Mouse (Mus musculus): ENCODE data around the gene Crybg3. TPM values are rescaled to one million over a fixed set of nuclear protein-coding genes. Genes with fewer than 3 reads are reported as not detected.
A peak's percentile ranks its signal among the peaks of the same experiment; 100 is the strongest.

Crybg3 gene
- total RNA-seq, 2 experiments from 2014 or later, result 12.5 to 19.5 TPM

GRCm38 (mm10) chr16:59583515-59583914 lies 17.3 kb downstream of the Crybg3 start:
- peak; percentile 21 to 26 for DNase-seq

GRCm38 (mm10) chr16:59579237-59579636 lies 21.5 kb downstream of the Crybg3 start:
- no peak for DNase-seq

DNA sequence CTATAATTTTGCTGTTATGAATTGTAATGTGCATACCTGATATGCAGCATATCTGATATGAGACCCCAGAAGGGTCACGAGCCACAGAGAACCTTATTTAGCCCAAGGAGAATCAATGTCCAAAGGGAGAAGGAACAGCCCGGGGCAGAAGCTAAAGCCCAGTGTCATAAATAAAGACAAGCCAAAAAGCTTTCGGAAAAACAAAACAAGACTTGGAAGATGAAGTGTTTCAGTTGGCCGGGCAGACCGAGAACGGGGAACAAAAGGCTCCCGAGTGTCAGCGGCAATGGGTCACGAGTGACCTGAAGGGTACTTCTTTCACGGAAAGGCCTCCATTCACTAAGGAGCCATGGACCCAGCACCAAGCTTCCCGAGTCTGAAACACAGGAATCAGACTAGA lies 26.8 kb downstream of the Crybg3 start:
- DNase-seq, result no peak

GRCm38 (mm10) chr16:59572685-59573084 lies 28.1 kb downstream of the Crybg3 start:
- no peak for DNase-seq

DNA sequence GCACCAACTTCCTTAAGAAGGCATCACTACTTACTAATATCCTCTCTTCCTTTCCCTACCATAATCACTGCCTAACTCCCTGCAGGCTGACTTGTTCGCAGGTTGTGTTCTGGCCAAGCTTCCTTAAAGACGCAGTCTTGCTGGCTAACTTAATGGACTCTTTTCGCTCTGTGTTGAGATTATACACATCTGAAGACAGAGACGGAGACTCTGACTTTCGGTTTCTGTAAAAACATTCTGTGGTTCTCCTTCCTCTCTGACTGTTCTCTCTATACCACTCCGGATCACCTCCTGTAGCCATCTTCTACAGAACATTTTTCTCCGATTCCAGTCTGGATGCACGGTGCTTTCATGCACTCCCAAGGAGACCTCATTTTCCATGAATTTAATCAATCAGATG lies 30.0 kb downstream of the Crybg3 start:
- no peak for DNase-seq

DNA sequence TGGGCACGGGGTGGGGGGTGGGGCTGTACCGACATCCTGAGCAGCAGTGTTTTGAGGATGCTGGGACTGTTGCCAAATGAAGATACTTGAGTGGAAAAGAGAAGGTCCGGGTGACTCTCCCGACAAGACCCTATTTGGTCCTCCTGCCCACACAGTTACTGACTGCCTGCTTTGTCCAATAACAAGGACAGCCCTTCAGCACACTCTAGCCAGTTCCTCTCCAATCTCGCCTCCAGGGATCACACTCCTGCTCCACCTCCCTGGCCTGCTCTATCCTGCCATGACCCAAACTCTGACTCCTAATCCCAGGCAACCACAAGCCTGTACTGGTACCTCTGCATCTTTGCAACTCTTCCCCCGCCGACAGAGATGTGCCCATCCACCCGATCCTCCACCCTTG lies 30.9 kb downstream of the Crybg3 start:
- DNase-seq, result no peak

- no peak for DNase-seq
Observed at GRCm38 (mm10) chr16:59567721-59568381, 32.9 kb downstream of the Crybg3 start.

DNA sequence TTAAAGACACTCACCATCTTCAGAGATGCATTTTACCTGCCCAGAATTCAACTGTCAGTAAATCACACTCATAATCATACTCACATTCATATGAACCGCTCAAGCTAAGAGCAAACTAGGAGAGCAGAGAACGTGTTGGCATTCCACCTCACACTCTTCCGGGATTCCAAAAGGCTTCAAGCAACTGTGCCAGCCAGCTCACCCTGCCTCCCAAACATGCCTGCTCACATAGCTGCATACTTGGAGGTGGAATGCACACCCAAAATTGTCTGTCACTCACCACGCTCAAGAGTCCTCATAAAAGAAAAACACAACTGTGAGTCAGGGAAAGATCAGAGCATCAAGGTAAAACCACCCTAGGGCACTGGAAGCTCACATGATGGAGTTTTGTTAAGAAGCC lies 34.3 kb downstream of the Crybg3 start:
- no peak for DNase-seq

DNA sequence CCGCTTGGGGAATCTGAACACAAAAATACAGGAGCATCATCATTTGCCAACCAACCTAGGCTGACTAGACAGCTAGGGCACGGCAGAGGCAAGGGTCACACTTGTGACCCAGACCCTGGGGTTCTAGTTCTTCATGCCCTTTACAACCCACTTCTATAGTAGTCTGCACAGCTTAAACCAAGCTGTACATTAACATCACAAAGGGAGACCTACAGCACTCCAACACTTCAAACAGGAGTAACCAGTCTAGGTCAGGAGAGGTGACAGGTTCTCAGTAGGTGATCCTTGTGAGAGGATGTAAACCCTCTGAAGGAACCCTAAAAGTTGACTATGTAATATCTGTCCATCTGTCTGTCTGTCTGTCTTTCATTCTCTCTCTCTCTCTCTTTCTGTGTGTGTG lies 35.1 kb downstream of the Crybg3 start:
- DNase-seq, result no peak

- no peak for DNase-seq
Observed at GRCm38 (mm10) chr16:59564025-59564424, 36.8 kb downstream of the Crybg3 start.

- DNase-seq, result peak in 1 of 2 experiments; percentile 31
Observed at GRCm38 (mm10) chr16:59559300-59560200, 41.2 kb downstream of the Crybg3 start.

DNA sequence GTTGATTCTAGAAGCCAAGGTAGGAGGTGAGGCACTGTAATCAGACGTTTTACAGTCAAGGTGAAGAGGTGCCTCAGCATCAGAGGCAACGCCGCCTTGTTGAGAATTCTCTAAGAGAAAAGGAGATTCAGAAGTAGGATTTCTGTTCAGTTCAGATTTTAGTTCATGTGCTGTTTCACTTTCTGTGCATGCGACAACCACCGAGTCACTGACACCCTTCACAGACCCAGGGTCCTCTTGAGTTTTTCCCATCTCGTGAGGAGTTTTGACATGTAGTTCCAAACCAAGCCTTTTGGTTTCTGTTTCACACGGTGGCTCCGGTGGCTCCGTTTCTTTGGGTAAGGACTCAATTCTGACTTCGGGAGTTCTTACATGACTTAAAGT lies 41.9 kb downstream of the Crybg3 start:
- DNase-seq, result no peak

DNA sequence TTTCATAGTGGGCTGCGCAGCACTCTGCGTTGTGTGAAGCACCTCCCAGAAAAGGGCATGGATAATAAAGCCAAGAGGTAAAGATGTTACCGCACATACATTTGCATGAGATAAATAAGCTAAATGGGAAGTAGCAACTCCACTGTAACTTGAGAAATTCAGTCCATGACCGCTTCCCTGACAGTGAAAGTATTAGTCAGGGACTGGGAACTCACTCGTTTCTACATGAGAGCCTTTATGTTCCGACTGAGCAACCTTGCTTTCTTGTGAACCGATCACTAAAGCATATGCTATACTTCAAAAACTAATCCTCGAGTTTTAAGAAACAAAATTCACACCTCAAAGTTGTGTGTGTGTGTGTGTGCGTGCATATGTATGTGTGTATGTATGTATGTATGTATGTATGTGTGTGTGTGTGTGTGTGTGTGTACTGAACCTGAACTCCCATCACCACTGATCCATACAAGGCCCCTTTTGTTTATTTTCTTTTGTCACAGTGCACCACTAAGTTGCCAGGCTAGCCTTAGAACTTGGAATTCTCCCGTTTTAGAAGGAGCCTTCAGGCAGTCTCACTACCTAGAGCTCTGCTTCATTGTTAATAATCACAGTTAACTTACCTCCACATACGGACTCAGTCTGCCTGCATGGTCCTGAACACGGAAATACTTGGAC lies 47.2 kb downstream of the Crybg3 start:
- no peak for DNase-seq

- no peak for DNase-seq
Observed at GRCm38 (mm10) chr16:59551507-59551906, 49.3 kb downstream of the Crybg3 start.

- no peak for DNase-seq
Observed at GRCm38 (mm10) chr16:59549631-59550030, 51.1 kb downstream of the Crybg3 start.

GRCm38 (mm10) chr16:59548582-59548947 lies 52.2 kb downstream of the Crybg3 start:
- no peak for DNase-seq

GRCm38 (mm10) chr16:59547887-59548581 lies 52.7 kb downstream of the Crybg3 start:
- peak; percentile 72 to 78 for DNase-seq

GRCm38 (mm10) chr16:59547466-59547865 lies 53.3 kb downstream of the Crybg3 start:
- DNase-seq, result no peak

- no peak for DNase-seq
Observed at GRCm38 (mm10) chr16:59545360-59545759, 55.4 kb downstream of the Crybg3 start.

DNA sequence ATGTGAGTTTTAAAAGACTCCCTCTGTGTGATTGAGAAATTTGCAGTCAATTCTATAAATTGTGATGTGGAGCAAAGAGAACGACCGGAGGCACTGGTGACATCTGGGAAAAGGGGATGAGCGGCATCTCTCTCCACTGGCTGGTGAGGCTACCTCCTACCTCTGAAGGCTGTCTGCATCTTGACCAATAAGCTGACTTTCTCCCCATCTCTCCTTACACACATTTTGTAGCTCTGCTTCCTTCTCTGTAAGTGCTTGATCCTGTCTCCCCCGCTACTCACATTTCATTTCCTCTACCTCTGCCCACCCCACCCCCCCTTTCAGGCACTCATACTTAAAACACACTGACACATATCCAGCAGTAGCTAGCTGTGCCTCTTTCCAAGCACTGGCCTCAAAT lies 59.4 kb downstream of the Crybg3 start:
- no peak for DNase-seq

- DNase-seq, result no peak
Observed at GRCm38 (mm10) chr16:59540944-59541343, 59.8 kb downstream of the Crybg3 start.

DNA sequence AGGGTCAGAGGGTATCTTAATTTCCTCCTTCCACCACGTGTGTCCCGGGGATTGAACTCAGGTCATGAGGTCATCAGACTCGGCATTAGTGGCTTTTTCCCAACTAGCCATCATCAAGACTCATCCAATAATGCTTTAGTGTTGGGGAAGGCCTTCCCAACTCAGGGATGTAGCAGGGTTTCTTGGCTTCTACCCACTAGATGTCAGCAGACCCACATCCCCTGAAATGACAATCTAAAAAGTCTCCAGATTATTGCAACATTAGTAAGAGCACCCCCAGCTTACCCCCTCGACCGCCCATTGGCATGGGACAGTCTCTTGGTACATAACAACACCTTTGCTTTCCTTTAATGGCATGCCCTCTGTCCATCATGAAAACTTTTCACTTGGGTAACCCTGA lies 65.1 kb downstream of the Crybg3 start:
- no peak for DNase-seq
